Mouse (Mus musculus) left cerebral cortex, adult 18-20 months (tissue): Measurements from ENCODE around the gene Fam185a. TPM values are rescaled to one million over a fixed set of nuclear protein-coding genes. Genes with fewer than 3 reads are reported as not detected.

Experiments
- total RNA-seq, 2 experiments: library from RNA; stranded (reverse); gene quantifications; 2 replicates each; pipeline ENCODE4 v1.2.3; 2021

Fam185a gene
- total RNA-seq, 2 experiments from 2014 or later: 14.6 to 15.2 TPM

Other genes with a start within 250 kb of the Fam185a start
- 1 to 10 TPM; 4.4 to 5.1 TPM for gene Gsap, start 238.7 kb upstream of the Fam185a start, total RNA-seq
- 1 to 10 TPM; 1.7 to 2.1 TPM for gene Fgl2, start 52.3 kb upstream of the Fam185a start, total RNA-seq
- gene Ccdc146, start 281 bp upstream of the Fam185a start, total RNA-seq: not detected
- under 1 TPM in 1 of 2 experiments, not detected in 1; 0.44 TPM for gene Lrrc17, start 118.6 kb downstream of the Fam185a start, total RNA-seq
- under 1 TPM; 0.16 to 0.28 TPM for gene Fbxl13, start 220.7 kb downstream of the Fam185a start, total RNA-seq
- 10 to 100 TPM; 22.2 to 24.5 TPM for gene Armc10, start 220.9 kb downstream of the Fam185a start, total RNA-seq